Mouse (Mus musculus) small intestine, adult 2 months (tissue): Measurements from ENCODE around the gene Sdc1. TPM values are rescaled to one million over a fixed set of nuclear protein-coding genes. Genes with fewer than 3 reads are reported as not detected.

Experiments used
- H3K27ac ChIP-seq: fragments of 200-500 bp; 2 replicates; pipeline ENCODE4 v1.5.1; 2012; ENCODE audit warnings: low read depth, low read length, control low read depth, inconsistent platforms; ENCODE audit not compliant: insufficient read depth
- H3K27me3 ChIP-seq: fragments of 200-500 bp; 2 replicates; pipeline ENCODE4 v1.6.1; 2012; ENCODE audit warnings: mild to moderate bottlenecking, moderate library complexity, low read length, inconsistent platforms; ENCODE audit not compliant: control insufficient read depth, insufficient read depth
- H3K36me3 ChIP-seq: fragments of 200-500 bp; 2 replicates; pipeline ENCODE4 v1.6.1; 2012; ENCODE audit warnings: mild to moderate bottlenecking, low read length, control low read depth, inconsistent platforms; ENCODE audit not compliant: control insufficient read depth, insufficient read depth
- H3K4me1 ChIP-seq: fragments of 200-500 bp; 2 replicates; pipeline ENCODE4 v1.6.1; 2012; ENCODE audit warnings: low read length, inconsistent platforms, mixed read lengths; ENCODE audit not compliant: control insufficient read depth, insufficient read depth, insufficient read length
- H3K4me3 ChIP-seq: fragments of 200-500 bp; 2 replicates; pipeline ENCODE4 v1.5.1; 2012; ENCODE audit warnings: low read depth, mild to moderate bottlenecking, control low read depth, inconsistent platforms, low read length, moderate library complexity
- CTCF ChIP-seq: fragments of 200-500 bp; IDR thresholded peaks from 2 replicates; pipeline ENCODE4 v1.5.1; 2012; ENCODE audit warnings: low read depth, mild to moderate bottlenecking, control low read depth, inconsistent platforms, low read length, moderate library complexity, mixed read lengths; ENCODE audit not compliant: insufficient replicate concordance, insufficient read length; ENCODE audit errors: extremely low read depth
- POLR2A ChIP-seq: fragments of 200-500 bp; IDR thresholded peaks from 2 replicates; pipeline ENCODE4 v1.6.1; 2012; ENCODE audit warnings: low read depth, mild to moderate bottlenecking, control low read depth, inconsistent platforms, low read length, moderate library complexity
- WGBS: fragments of 180-500 bp; shearing (Covaris S2); methylation state at CpG from one replicate; pipeline ENCODE4 v1.1.7; 2018; 5-methylcytosine and 5-hydroxymethylcytosine counted together
- polyA plus RNA-seq: library from polyadenylated mRNA; depleted of rRNA; stranded (reverse); fragments of >200 nt; gene quantifications from 2 replicates; pipeline ENCODE4 v1.2.3, GENCODE M21; 2012

Sdc1 gene
- polyA plus RNA-seq, 1 experiment: 75.4 TPM

GRCm38 (mm10) chr12:8827014-8827715 lies 56.0 kb downstream of the Sdc1 start:
- no peak overlapping the region for H3K4me3 ChIP-seq
- 95% methylated on average over 9 of the region's 9 CpGs for WGBS
- H3K36me3 ChIP-seq: no peaks in the 10 kb centered on the region
- no peaks in the 10 kb centered on the region for H3K27me3 ChIP-seq
- TF ChIP-seq POLR2A (no peak), CTCF (no peak)
- no peak overlapping the region for H3K27ac ChIP-seq
- no peaks in the 10 kb centered on the region; the same call in 1 of the 2 replicates for H3K4me1 ChIP-seq

- peak overlapping the region; percentile 55 for H3K27ac ChIP-seq
- WGBS: 60% methylated on average over 13 of the region's 13 CpGs
Measured at GRCm38 (mm10) chr12:8829032-8829660, 58.0 kb downstream of the Sdc1 start.

GRCm38 (mm10) chr12:8829661-8830040 lies 58.5 kb downstream of the Sdc1 start:
- H3K4me3 ChIP-seq: no peak overlapping the region
- no peaks in the 10 kb centered on the region; the same call in 1 of the 2 replicates for H3K4me1 ChIP-seq
- 69% methylated on average over 5 of the region's 5 CpGs for WGBS
- no peaks in the 10 kb centered on the region for H3K36me3 ChIP-seq
- H3K27ac ChIP-seq: peak overlapping the region; percentile 21
- no peak for TF ChIP-seq CTCF
- no peak for TF ChIP-seq POLR2A
- H3K27me3 ChIP-seq: no peaks in the 10 kb centered on the region

More at GRCm38 (mm10) chr12:8829032-8829660, 58.0 kb downstream of the Sdc1 start:
- no peaks in the 10 kb centered on the region for H3K36me3 ChIP-seq
- TF ChIP-seq POLR2A (no peak), CTCF (no peak)
- H3K4me1 ChIP-seq: no peaks in the 10 kb centered on the region; the same call in 1 of the 2 replicates
- H3K27me3 ChIP-seq: no peaks in the 10 kb centered on the region
- no peak overlapping the region for H3K4me3 ChIP-seq

DNA sequence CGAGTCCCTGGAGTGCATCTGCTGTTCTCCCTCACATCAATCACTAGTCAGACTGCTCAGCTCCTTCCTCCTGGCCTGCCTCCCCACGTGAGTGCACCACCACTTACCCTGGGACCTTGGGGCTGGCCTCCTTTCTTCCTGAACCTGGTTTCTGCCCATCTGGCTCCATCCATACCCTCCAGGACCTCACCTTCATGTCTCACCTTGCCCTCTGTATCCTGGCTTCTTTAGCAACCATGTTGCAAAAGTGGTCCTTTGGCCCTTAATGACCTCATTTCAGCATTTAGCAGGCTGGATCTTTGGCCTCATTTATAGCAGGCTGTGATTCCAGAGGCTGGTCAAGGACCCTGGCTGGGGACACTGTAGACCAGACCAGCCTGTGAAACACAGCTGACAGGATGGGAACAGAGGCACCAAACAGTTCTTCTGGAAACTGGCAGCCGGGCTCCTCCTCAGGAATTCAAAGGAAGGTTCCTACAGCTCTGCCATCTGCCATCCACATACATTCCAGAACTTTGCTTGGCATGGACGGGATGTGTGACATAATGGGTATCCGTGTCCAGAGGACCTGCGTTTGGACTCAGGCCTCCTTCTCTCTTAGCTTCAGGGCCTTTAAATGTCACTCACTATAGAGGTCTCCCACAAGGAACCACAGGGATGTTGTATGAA lies 60.0 kb downstream of the Sdc1 start:
- TF ChIP-seq POLR2A: no peak
- no peak for TF ChIP-seq CTCF
- Histone ChIP-seq H3K27ac (no peak overlapping the region), H3K36me3 (no peaks in the 10 kb centered on the region), H3K4me1 (no peaks in the 10 kb centered on the region; the same call in 1 of the 2 replicates), H3K27me3 (no peaks in the 10 kb centered on the region), H3K4me3 (no peak overlapping the region)
- WGBS: 82% methylated on average over 6 of the region's 6 CpGs

DNA sequence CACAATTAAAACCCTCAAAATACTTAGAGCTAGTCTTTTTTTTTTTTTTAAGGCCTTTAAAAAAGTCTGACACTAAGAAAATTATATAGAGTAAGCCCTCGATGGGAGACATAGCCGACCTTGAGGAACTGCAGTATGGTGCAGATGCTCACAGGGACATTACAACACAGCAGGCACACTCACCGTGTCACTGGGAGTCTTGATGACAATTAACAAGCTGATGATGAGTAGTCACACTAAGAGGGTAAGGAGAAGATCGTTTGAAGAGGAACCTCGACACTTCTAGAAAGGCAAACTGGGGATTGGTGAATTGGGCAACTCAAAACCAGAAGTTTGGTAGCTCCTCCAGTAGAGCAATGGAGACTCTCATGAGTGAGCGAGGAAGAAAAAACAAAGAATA lies 60.6 kb downstream of the Sdc1 start:
- H3K27me3 ChIP-seq: no peaks in the 10 kb centered on the region
- no peaks in the 10 kb centered on the region for H3K36me3 ChIP-seq
- 83% methylated on average over 6 of the region's 6 CpGs for WGBS
- H3K4me3 ChIP-seq: no peak overlapping the region
- no peaks in the 10 kb centered on the region; the same call in 1 of the 2 replicates for H3K4me1 ChIP-seq
- TF ChIP-seq POLR2A (no peak), CTCF (no peak)
- H3K27ac ChIP-seq: no peak overlapping the region

DNA sequence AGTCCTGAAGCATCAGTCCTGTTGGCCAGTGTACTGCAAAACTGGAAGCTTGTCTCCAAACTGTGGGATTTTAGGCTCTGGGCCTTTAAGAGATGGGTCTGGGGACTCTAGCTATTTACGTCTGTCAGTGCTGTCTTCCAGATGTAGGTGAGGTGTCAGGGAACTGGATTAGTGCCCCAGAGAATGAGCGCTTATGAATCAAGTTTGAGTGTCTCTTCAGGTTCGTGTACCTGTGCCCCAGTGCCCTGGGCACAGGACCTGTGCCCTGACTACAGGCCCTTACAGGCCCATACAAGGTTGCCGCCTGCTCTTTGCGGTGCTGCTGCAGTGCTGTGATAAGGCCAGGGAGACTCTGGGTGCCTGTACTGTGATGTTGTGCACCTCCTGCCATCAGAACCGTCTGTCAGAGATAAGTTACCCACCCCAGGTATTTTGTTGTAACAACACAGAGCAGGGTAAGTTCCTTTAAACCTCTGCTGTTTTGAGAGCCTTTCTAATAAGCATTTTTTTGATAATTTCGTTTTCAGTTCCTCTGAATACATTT lies 69.7 kb downstream of the Sdc1 start:
- Histone ChIP-seq H3K4me3 (no peak overlapping the region), H3K4me1 (peaks cover 7% of the 10 kb centered on the region; the same call in 1 of the 2 replicates), H3K27ac (0 out of 2 replicates have a peak overlapping the region, but pooled peaks have one; percentile 12), H3K36me3 (no peaks in the 10 kb centered on the region), H3K27me3 (no peaks in the 10 kb centered on the region)
- TF ChIP-seq POLR2A: no peak
- no peak for TF ChIP-seq CTCF
- WGBS: 77% methylated on average over 7 of the region's 7 CpGs
